Mouse (Mus musculus): Measurements from ENCODE around the gene Ascc3.

Gene Ascc3

GRCm38 (mm10) chr10:50592355-50593293 is at the start of gene Ascc3:
Ascc3 (plus strand) TSS chr10:50592669.
- peak; percentile 86 for DNase-seq (ENCODE audit: low spot score)

- no peak for DNase-seq (ENCODE audit: low spot score)
These were observed 7.7 kb upstream of the Ascc3 start for GRCm38 (mm10) chr10:50584721-50585120.

GRCm38 (mm10) chr10:50586556-50586955 is 5.9 kb upstream of the Ascc3 start:
- DNase-seq (ENCODE audit: low spot score), result no peak

- DNase-seq (ENCODE audit: low spot score), result no peak
These were observed 902 bp downstream of the Ascc3 start for GRCm38 (mm10) chr10:50593371-50593770.

GRCm38 (mm10) chr10:50595340-50595739 is 2.9 kb downstream of the Ascc3 start:
- no peak for DNase-seq (ENCODE audit: low spot score)

- no peak for DNase-seq (ENCODE audit: low spot score)
These were observed 12.4 kb downstream of the Ascc3 start for GRCm38 (mm10) chr10:50604919-50605318.

GRCm38 (mm10) chr10:50613840-50614239 is 21.4 kb downstream of the Ascc3 start:
- DNase-seq (ENCODE audit: low spot score), result no peak

- no peak for DNase-seq (ENCODE audit: low spot score)
These were observed 33.4 kb downstream of the Ascc3 start for GRCm38 (mm10) chr10:50625874-50626273.

GRCm38 (mm10) chr10:50639607-50640006 is 47.1 kb downstream of the Ascc3 start:
- no peak for DNase-seq (ENCODE audit: low spot score)

- DNase-seq (ENCODE audit: low spot score), result no peak
These were observed 58.1 kb downstream of the Ascc3 start for GRCm38 (mm10) chr10:50650612-50651011.

- DNase-seq (ENCODE audit: low spot score), result no peak
These were observed 61.1 kb downstream of the Ascc3 start for GRCm38 (mm10) chr10:50653551-50653950.

GRCm38 (mm10) chr10:50657352-50657751 is 64.9 kb downstream of the Ascc3 start:
- DNase-seq (ENCODE audit: low spot score), result no peak

GRCm38 (mm10) chr10:50671517-50671916 is 79.0 kb downstream of the Ascc3 start:
- no peak for DNase-seq (ENCODE audit: low spot score)

- DNase-seq (ENCODE audit: low spot score), result no peak
These were observed 97.9 kb downstream of the Ascc3 start for GRCm38 (mm10) chr10:50690324-50690723.

GRCm38 (mm10) chr10:50698836-50699433 is 106.5 kb downstream of the Ascc3 start:
- DNase-seq (ENCODE audit: low spot score), result no peak

- no peak for DNase-seq (ENCODE audit: low spot score)
These were observed 109.3 kb downstream of the Ascc3 start for GRCm38 (mm10) chr10:50701736-50702135.

- no peak for DNase-seq (ENCODE audit: low spot score)
These were observed 109.9 kb downstream of the Ascc3 start for GRCm38 (mm10) chr10:50702361-50702760.

GRCm38 (mm10) chr10:50704202-50704601 is 111.7 kb downstream of the Ascc3 start:
- DNase-seq (ENCODE audit: low spot score), result peak; percentile 23

GRCm38 (mm10) chr10:50704898-50705297 is 112.4 kb downstream of the Ascc3 start:
- no peak for DNase-seq (ENCODE audit: low spot score)

GRCm38 (mm10) chr10:50711286-50711685 is 118.8 kb downstream of the Ascc3 start:
- no peak for DNase-seq (ENCODE audit: low spot score)

GRCm38 (mm10) chr10:50711765-50712164 is 119.3 kb downstream of the Ascc3 start:
- DNase-seq (ENCODE audit: low spot score), result no peak

GRCm38 (mm10) chr10:50733459-50733858 is 141.0 kb downstream of the Ascc3 start:
- DNase-seq (ENCODE audit: low spot score), result no peak

- DNase-seq (ENCODE audit: low spot score), result no peak
These were observed 169.6 kb downstream of the Ascc3 start for GRCm38 (mm10) chr10:50762069-50762468.
